Mouse (Mus musculus): ENCODE results near the gene Cort.
A peak's percentile ranks its signal among the peaks of the same experiment; 100 is the strongest.
"Not testable (repeated sequence)": the region's sequence is repeated elsewhere in the genome, so short reads cannot be mapped to it uniquely, and the experiment has no call there.

The Cort gene

GRCm38 (mm10) chr4:149126663-149127062 is at the start of gene Cort:
Gene Cort (minus strand): TSS chr4:149126763.
- no peak for DNase-seq (ENCODE audit: low read depth, low spot score)

DNA sequence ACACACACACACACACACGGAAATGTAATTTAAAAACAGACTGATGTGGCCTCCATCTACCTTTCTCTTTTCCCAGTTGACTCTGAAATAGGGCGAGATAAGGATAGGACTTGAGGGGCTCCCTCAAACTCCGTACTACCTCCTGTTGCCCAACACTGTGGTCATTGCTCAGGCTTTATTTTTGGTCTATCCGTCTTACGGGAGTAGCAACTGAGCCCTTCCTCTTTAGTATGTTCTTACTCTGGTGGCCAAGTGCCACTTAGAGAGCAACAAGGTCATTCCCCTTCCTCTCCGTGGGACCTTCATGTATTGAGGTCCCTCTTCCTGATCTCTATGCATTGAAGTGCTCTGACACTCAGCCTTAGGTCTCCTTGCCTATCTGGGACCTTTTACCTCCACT is 47.1 kb upstream of the Cort start:
- no peak for DNase-seq (ENCODE audit: low read depth, low spot score)

DNA sequence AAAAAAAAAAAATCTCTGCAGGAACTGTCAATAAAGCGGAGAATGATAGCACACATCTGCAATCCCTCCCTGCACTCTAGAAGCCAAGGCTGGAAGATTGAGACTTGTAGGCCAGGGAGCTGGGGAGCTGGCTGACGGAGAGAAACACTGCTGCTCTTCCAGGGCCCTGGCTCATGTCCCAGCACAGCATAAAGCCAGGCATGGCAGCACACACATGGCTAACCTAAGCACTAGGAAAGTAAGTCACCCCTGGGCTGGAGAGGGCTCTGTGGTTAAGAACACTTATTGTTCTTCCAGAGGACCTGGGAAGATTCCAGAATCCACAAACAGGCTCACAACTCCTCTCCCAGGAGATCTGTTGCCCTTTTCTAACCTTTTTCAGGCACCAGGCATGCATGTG is 46.1 kb upstream of the Cort start:
- no peak for DNase-seq (ENCODE audit: low read depth, low spot score)

DNA sequence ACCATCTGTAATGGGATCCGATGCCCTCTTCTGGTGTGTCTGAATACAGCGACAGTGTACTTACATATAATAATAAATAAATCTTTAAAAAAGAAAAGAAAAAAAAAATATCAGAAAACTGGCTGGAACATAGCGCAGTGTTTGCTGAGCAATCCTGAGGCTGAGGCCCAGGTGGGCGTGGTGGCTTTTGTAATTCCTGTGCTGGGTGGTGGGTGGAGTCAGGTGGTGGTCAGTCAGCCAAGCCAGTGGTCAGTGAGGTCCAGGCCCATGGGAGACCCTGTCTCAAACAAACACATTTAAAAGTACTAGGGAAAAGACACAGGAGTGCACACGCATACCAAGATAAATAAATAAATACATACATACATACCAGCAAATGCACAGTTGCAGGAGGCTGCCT is 45.5 kb upstream of the Cort start:
- DNase-seq (ENCODE audit: low read depth, low spot score), result no peak

DNA sequence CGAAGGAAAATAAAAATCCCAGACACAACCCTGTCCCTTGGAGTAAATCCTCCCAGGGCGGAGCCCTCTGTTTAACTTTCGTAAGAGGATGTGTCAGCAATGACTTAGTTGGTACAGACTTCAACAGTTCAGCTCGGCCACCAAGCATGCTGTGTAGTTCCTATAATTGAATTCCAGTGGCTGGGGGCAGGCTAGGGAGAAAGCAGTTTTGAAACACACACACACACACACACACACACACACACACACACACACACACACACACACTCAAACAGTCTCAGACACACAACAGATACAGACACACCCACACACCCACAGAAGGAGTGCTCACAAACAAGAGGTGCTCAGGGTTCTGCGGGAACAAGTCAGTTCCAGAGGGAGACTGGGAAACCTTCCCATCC is 45.0 kb upstream of the Cort start:
- no peak for DNase-seq (ENCODE audit: low read depth, low spot score)

DNA sequence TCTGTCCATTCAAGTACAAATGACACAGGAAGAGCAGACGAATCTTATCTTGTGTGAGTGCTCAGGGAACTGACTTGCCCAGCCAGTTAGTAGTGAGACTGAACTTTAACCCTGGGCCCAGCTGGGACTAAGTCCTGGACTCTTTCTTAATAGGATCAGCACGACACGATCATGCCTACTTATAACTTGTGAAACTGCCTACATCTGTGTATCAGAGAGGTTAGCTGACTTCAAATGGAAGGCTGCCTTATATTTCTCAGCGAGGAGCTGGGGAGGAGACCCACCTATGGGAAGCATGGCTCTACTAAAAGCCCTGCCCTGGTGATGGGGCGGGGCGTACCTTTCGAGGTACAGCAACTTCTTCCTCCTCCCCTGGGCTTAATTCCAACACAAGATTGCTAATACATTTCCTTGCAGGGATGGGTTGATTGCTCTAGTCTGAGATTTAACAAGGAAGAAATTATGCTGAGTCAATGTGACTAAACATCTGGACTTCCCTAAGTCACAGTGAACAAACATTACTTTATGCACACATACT is 43.9 kb upstream of the Cort start:
- DNase-seq (ENCODE audit: low read depth, low spot score), result peak; percentile 64

GRCm38 (mm10) chr4:149169926-149170325 is 43.4 kb upstream of the Cort start:
- DNase-seq (ENCODE audit: low read depth, low spot score), result not testable (repeated sequence)

DNA sequence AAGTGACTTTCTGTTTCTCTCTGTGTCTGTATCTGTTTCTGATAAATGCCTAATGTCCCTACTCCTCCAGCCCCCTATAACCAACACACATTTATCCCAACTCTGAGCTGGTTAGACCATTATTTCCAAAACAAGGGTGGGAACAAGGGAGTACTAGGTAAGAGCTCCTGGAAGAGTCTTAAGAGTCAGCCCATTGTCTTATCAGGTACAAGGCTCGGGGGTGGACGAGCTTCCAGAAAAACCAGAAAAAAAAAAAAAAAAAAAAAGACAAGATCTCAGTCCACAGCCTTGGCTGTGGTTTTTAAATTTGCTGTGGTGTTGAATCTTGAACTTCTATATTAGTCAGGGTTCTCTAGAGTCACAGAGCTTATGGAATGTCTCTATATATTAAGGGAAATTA is 41.5 kb upstream of the Cort start:
- DNase-seq (ENCODE audit: low read depth, low spot score), result no peak

DNA sequence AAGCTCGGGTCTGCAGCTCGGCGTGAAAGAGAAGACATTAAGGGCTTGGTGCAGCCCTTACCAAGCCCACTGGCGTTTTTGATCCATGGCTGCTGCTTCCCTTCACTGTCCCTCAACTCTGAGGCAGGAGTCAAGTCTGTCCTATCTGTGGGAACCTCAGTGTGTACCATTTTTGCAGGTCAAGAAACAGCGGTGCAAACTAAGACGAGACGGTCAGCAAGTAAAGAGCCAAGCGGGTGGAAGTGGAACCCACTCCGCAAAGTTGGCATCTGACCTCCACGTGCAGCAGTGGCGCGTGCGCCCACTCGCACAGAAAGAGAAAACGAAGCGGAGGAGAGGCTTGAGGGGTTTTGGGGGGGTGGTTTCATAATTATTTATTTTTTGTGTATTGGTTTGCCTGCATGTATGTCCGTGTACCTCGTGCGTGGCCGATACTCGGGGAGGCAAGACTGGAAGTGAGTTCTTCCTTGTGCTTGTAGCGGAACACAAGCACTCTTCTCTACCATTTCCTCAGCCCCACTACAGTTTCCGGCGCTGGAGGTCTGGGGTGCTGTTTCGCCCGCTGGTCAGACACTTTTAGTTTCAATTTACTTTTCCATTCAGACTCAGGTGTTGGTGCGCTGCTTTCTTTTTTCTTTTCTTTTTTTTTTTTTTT is 40.5 kb upstream of the Cort start:
- DNase-seq (ENCODE audit: low read depth, low spot score), result no peak

DNA sequence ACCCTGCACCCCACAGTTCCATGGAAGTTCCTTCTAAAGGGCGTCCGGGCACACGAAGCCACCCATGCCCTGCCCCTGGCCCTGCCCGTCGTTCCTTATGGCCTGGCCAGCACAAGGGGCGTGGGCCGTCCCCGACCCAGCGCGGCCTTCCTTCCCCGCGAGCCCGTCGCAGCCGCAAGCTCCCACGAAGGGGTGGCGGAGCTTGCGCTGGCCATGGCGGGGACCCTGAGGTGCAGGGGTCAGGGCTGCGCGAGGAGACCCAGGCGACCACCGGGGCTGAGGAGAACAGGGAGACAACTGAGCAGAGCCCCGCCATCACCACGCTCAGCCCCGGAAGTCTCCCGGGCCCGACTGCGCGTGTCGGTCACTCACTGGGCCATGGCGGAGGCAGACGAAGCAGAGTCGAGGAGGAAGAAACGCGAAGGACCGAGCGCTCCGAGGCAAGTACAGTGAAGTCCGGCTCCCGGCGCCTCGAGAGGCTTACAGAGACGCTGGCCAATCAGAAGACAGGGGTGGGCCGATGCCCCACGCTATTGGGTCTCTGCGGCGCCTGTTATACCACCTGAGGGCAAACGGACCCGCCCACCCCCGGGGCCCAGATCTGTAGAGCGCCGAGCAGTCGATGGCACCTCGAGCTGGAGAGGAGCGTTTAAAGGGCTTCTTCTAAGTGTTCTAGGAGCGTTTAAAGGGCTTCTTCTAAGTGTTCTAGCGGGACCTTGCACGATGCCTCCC is 39.8 kb upstream of the Cort start, which contains the start of gene Pgd:
TSS of gene Pgd (minus strand) at position 557 of the 732 bp plus-strand sequence.
- DNase-seq (ENCODE audit: low read depth, low spot score), result peak; percentile 98

- peak; percentile 61 for DNase-seq (ENCODE audit: low read depth, low spot score)
Measured at GRCm38 (mm10) chr4:149164150-149164549, 37.6 kb upstream of the Cort start.

GRCm38 (mm10) chr4:149163196-149163595 is 36.6 kb upstream of the Cort start:
- peak; percentile 58 for DNase-seq (ENCODE audit: low read depth, low spot score)

DNA sequence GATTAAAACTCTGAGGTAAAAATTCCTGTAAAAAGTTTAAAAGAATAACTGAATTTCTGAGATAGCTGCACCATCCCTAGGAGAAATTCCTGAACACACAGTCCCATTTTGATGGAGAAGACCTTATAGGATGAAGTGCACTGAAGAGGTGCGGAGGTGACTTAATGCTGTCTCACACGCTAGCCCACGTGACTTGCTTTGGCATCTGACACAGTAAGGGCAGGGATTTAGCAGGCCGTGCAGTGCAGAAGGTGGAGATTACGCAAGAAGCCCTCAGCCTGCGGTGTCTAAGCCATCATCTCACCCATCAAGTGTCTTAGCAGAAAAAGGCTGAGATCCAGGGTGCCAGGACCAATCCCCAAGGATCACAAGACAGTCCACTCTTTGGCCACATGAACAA is 34.6 kb upstream of the Cort start:
- peak; percentile 73 for DNase-seq (ENCODE audit: low read depth, low spot score)

DNA sequence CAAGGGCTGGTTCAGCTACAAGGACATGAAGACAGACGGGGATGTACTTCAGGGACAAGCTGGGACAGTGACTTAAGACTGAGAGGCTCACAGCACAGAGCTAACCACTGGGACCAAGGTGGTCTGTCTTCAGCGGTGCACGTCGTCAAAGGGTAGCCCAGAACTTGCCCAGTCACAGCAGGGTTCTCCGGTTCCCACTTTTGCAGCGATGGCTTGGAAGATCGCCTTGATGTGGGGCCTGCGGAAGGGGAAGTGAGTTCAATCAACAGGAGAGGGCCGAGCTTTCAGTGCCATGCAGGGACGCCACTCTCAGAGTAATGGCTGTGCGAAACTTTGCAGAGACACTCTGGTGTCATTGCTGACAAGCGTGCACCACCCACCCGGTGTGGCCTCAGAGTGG is 33.3 kb upstream of the Cort start:
- no peak for DNase-seq (ENCODE audit: low read depth, low spot score)

GRCm38 (mm10) chr4:149159203-149159602 is 32.6 kb upstream of the Cort start:
- no peak for DNase-seq (ENCODE audit: low read depth, low spot score)

DNA sequence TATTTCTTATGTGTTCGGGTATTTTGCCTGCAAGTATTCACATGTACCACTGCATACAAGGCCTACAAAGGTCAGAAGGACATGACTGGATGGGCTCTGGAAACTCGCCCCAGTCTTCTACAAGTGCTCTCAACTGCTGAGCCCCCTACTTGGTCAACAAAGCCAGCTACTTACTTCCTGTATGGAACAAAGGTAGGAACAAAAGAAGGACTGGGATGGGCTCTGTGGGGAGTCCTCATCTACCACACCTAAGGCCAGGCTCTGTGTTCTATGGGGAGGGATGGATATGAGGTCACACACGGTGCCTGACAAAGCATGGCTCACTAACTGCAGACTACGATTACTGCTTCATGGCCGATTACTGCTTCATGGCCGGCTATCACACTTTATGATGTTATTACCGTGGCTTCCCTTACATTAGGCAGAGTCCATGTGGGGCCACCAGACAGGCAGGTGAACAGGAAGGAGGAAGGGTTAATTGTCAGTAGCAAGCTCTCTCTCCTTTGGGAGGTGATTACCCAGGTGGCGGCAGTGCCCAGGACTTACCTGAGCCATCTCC is 30.9 kb upstream of the Cort start:
- peak; percentile 87 for DNase-seq (ENCODE audit: low read depth, low spot score)

GRCm38 (mm10) chr4:149155711-149156110 is 29.1 kb upstream of the Cort start:
- DNase-seq (ENCODE audit: low read depth, low spot score), result no peak

DNA sequence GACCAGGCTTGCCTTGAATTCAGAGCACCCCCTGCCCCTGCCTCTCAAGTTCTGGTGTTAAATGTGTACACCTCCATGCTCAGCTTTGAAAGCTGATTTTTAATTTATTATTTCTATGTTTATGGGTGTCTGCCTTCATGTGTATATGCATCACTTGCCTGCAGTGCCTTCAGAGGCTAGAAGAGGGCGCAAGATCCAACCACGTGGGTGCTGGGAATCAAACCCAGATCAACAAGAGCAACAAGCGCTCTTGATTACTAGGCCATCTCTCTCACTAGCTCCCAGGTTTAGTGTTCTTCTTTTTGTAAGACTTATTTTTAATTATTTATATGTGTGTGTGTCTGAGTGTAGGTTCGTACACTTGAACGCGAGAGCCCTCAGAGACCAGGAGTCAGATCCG is 28.3 kb upstream of the Cort start:
- peak; percentile 60 for DNase-seq (ENCODE audit: low read depth, low spot score)

- no peak for DNase-seq (ENCODE audit: low read depth, low spot score)
Measured at GRCm38 (mm10) chr4:149150721-149151120, 24.2 kb upstream of the Cort start.

- no peak for DNase-seq (ENCODE audit: low read depth, low spot score)
Measured at GRCm38 (mm10) chr4:149150256-149150655, 23.7 kb upstream of the Cort start.

GRCm38 (mm10) chr4:149149611-149150010 is 23.0 kb upstream of the Cort start:
- no peak for DNase-seq (ENCODE audit: low read depth, low spot score)

GRCm38 (mm10) chr4:149149196-149149595 is 22.6 kb upstream of the Cort start:
- no peak for DNase-seq (ENCODE audit: low read depth, low spot score)

GRCm38 (mm10) chr4:149148084-149148483 is 21.5 kb upstream of the Cort start:
- no peak for DNase-seq (ENCODE audit: low read depth, low spot score)

Measured in ZHBTc4 (cell line).